Mouse (Mus musculus) liver, adult 2 months (tissue): ENCODE results near the gene Raly.

Experiments
- CTCF ChIP-seq: fragments of 200-500 bp; IDR thresholded peaks from 2 replicates; pipeline ENCODE4 v1.5.1; 2011; ENCODE audit warnings: low read depth, low read length, control low read depth
- POLR2A ChIP-seq: fragments of 200-500 bp; IDR thresholded peaks from 2 replicates; pipeline ENCODE4 v1.6.1; 2011; ENCODE audit warnings: low read length, control low read depth; ENCODE audit not compliant: insufficient read depth; ENCODE audit errors: extremely low read depth

GRCm38 (mm10) chr2:154757691-154758090 lies 33.2 kb upstream of the Raly start:
- TF ChIP-seq CTCF (no peak), POLR2A (no peak)
